Mouse (Mus musculus): ENCODE data around the gene Znhit3. TPM values are rescaled to one million over a fixed set of nuclear protein-coding genes. Genes with fewer than 3 reads are reported as not detected.
A peak's percentile ranks its signal among the peaks of the same experiment; 100 is the strongest.

Znhit3 gene
- polyA plus RNA-seq, 1 experiment from 2014 or later: 70.3 TPM

GRCm38 (mm10) chr11:84943948-84944347, 27.8 kb upstream of the Znhit3 start:
- Histone ChIP-seq H3K4me2 (replicated peaks) (peak overlapping the region; percentile 34), H3K36me3 (replicated peaks; ENCODE audit: control insufficient read depth, insufficient read depth) (no peaks in the 10 kb centered on the region), H3K9me3 (ENCODE audit: control insufficient read depth, low read length) (no peaks in the 10 kb centered on the region), H3K9ac (peak overlapping the region; percentile 39; the same call in 1 of the 2 replicates), H3K4me1 (replicated peaks; ENCODE audit: control insufficient read depth, insufficient read depth, low read length) (peaks cover 34% of the 10 kb centered on the region), H3K27me3 (ENCODE audit: control insufficient read depth, insufficient read depth, low read length) (peaks cover 6% of the 10 kb centered on the region; the same call in 1 of the 2 replicates), H3K4me3 (replicated peaks; ENCODE audit: low read length) (no peak overlapping the region), H3K27ac (no peak overlapping the region)
- peak; percentile 29 for DNase-seq (ENCODE audit: low spot score)
- WGBS: 3% methylated on average over 15 of the region's 15 CpGs
- ATAC-seq (ENCODE audit: low FRiP score): no peak

DNA sequence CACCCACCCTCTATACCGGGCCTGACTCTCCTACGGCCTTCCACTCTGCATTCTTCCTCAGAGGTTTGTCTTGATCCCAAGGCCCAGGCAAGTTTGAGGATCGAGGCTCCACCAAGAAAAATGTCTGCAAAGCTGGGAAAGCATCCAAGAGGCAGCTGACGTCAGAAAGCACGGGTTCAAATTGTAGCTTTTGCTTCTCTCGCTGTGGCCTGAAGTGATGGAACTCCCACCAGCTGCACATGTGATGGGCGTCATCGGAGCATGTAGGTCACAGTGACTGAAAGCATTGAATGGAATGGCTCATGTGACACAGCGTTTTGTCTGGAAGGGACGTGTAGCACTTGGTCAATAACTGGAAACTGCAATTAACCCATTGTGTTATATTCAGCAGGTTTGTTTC, 24.0 kb upstream of the Znhit3 start:
- DNase-seq (ENCODE audit: low spot score) (no peak), ATAC-seq (ENCODE audit: low FRiP score) (no peak)
- H3K9ac ChIP-seq: no peak overlapping the region
- H3K27me3 ChIP-seq (ENCODE audit: control insufficient read depth, insufficient read depth, low read length): peaks cover 6% of the 10 kb centered on the region; the same call in 1 of the 2 replicates
- H3K4me1 ChIP-seq (replicated peaks; ENCODE audit: control insufficient read depth, insufficient read depth, low read length): peaks cover 25% of the 10 kb centered on the region
- no peak overlapping the region for H3K4me3 ChIP-seq (replicated peaks; ENCODE audit: low read length)
- no peak overlapping the region for H3K4me2 ChIP-seq (replicated peaks)
- WGBS: 63% methylated on average over 10 of the region's 10 CpGs
- no peaks in the 10 kb centered on the region for H3K36me3 ChIP-seq (replicated peaks; ENCODE audit: control insufficient read depth, insufficient read depth)
- no peak overlapping the region for H3K27ac ChIP-seq
- H3K9me3 ChIP-seq (ENCODE audit: control insufficient read depth, low read length): no peaks in the 10 kb centered on the region

DNA sequence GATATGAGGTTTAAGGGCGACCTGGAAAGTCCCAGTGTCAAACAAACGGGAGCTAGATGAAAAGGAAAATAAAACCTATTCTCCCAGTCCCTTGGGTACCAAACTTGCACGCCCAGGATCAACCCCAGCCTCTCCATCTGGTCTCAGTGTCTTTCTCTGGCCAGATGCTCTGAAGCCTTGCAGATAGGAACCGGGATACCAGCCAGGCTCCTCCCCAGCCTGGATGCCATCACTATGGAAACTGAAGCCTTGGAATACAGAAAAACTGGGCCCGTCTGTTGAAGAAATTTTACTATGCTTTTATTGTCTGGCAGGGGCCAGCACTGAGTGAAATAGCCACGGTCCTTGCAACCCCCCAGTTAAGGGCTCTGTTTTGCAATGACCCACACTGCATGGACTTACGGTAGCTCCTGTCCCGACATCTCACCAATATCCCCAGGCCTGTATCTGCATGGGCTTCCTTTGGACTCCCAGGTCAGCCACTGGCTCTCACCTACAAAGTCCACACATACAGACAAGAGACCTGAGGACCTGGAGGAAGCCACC, 23.4 kb upstream of the Znhit3 start:
- no peaks in the 10 kb centered on the region for H3K9me3 ChIP-seq (ENCODE audit: control insufficient read depth, low read length)
- WGBS: 44% methylated on average over 8 of the region's 8 CpGs
- H3K4me2 ChIP-seq (replicated peaks): no peak overlapping the region
- no peak overlapping the region for H3K27ac ChIP-seq
- ATAC-seq (ENCODE audit: low FRiP score) (peak; percentile 31; the same call in 1 of the 2 replicates), DNase-seq (ENCODE audit: low spot score) (peak; percentile 57)
- no peak overlapping the region for H3K4me3 ChIP-seq (replicated peaks; ENCODE audit: low read length)
- no peaks in the 10 kb centered on the region for H3K36me3 ChIP-seq (replicated peaks; ENCODE audit: control insufficient read depth, insufficient read depth)
- peaks cover 6% of the 10 kb centered on the region; the same call in 1 of the 2 replicates for H3K27me3 ChIP-seq (ENCODE audit: control insufficient read depth, insufficient read depth, low read length)
- no peak overlapping the region for H3K9ac ChIP-seq
- peaks cover 19% of the 10 kb centered on the region for H3K4me1 ChIP-seq (replicated peaks; ENCODE audit: control insufficient read depth, insufficient read depth, low read length)

- WGBS: 14% methylated on average over 6 of the region's 6 CpGs
- Histone ChIP-seq H3K36me3 (replicated peaks; ENCODE audit: control insufficient read depth, insufficient read depth) (no peaks in the 10 kb centered on the region), H3K27ac (no peak overlapping the region)
These were observed 16.1 kb upstream of the Znhit3 start for GRCm38 (mm10) chr11:84932261-84932660.

GRCm38 (mm10) chr11:84920981-84921380, 4.8 kb upstream of the Znhit3 start:
- ATAC-seq (ENCODE audit: low FRiP score): no peak
- Histone ChIP-seq H3K36me3 (replicated peaks; ENCODE audit: control insufficient read depth, insufficient read depth) (no peaks in the 10 kb centered on the region), H3K9ac (no peak overlapping the region), H3K4me3 (replicated peaks; ENCODE audit: low read length) (no peak overlapping the region), H3K9me3 (ENCODE audit: control insufficient read depth, low read length) (no peaks in the 10 kb centered on the region), H3K4me1 (replicated peaks; ENCODE audit: control insufficient read depth, insufficient read depth, low read length) (no peaks in the 10 kb centered on the region), H3K27me3 (ENCODE audit: control insufficient read depth, insufficient read depth, low read length) (no peaks in the 10 kb centered on the region), H3K27ac (no peak overlapping the region), H3K4me2 (replicated peaks) (no peak overlapping the region)
- 89% methylated on average over 8 of the region's 8 CpGs for WGBS
- DNase-seq (ENCODE audit: low spot score): no peak

More at GRCm38 (mm10) chr11:84932261-84932660, 16.1 kb upstream of the Znhit3 start:
- no peak overlapping the region for H3K9ac ChIP-seq
- no peak for DNase-seq (ENCODE audit: low spot score)
- H3K4me2 ChIP-seq (replicated peaks): no peak overlapping the region
- no peaks in the 10 kb centered on the region for H3K9me3 ChIP-seq (ENCODE audit: control insufficient read depth, low read length)
- H3K4me1 ChIP-seq (replicated peaks; ENCODE audit: control insufficient read depth, insufficient read depth, low read length): no peaks in the 10 kb centered on the region
- H3K4me3 ChIP-seq (replicated peaks; ENCODE audit: low read length): no peak overlapping the region
- no peak for ATAC-seq (ENCODE audit: low FRiP score)
- H3K27me3 ChIP-seq (ENCODE audit: control insufficient read depth, insufficient read depth, low read length): no peaks in the 10 kb centered on the region

DNA sequence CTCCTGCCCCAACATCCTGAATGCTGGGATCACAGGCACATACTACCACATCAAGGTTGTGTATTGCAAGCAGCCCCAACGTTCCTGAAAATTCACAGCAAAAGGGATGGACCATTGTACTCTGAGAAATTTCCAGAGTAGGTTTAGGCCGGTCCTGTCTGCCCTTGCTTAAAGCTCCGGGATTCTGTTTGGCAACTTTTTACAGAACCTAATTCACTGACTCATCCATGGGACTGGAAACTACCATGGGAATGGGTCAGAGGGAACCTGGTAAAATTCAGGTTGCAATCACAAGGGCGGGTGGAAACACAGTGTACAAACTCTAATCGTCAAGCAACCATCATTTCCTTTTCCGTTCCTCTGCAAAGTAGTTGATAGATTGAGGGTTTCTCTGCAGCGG, 3.8 kb upstream of the Znhit3 start:
- DNase-seq (ENCODE audit: low spot score) (no peak), ATAC-seq (ENCODE audit: low FRiP score) (no peak)
- WGBS: 80% methylated on average over 7 of the region's 7 CpGs
- Histone ChIP-seq H3K27ac (no peak overlapping the region), H3K4me1 (replicated peaks; ENCODE audit: control insufficient read depth, insufficient read depth, low read length) (peaks cover 7% of the 10 kb centered on the region; the same call in 1 of the 2 replicates), H3K4me2 (replicated peaks) (no peak overlapping the region), H3K27me3 (ENCODE audit: control insufficient read depth, insufficient read depth, low read length) (no peaks in the 10 kb centered on the region), H3K9me3 (ENCODE audit: control insufficient read depth, low read length) (no peaks in the 10 kb centered on the region), H3K9ac (no peak overlapping the region), H3K36me3 (replicated peaks; ENCODE audit: control insufficient read depth, insufficient read depth) (no peaks in the 10 kb centered on the region), H3K4me3 (replicated peaks; ENCODE audit: low read length) (no peak overlapping the region)

DNA sequence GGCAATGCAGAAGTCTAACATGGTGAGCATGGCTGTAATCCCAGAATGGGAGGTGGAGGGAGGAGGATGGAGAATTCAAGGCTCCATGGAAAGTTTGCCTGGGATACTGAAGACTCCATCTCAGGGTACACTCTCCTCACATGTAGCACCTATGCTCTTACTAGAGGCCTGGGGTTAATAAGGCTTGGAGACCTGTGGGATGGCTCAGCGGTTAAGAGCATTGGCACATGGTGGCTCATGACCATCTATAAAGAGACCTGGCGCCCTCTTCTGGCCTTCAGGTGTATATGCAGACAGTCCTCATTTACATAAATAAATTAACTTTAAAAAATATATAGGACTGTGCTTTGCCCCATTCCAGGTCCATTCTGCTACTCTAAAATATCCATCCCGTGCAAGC, 3.1 kb upstream of the Znhit3 start:
- Histone ChIP-seq H3K27me3 (ENCODE audit: control insufficient read depth, insufficient read depth, low read length) (no peaks in the 10 kb centered on the region), H3K36me3 (replicated peaks; ENCODE audit: control insufficient read depth, insufficient read depth) (no peaks in the 10 kb centered on the region), H3K27ac (no peak overlapping the region), H3K4me1 (replicated peaks; ENCODE audit: control insufficient read depth, insufficient read depth, low read length) (peaks cover 8% of the 10 kb centered on the region; the same call in 1 of the 2 replicates), H3K4me2 (replicated peaks) (no peak overlapping the region), H3K9me3 (ENCODE audit: control insufficient read depth, low read length) (no peaks in the 10 kb centered on the region), H3K4me3 (replicated peaks; ENCODE audit: low read length) (no peak overlapping the region), H3K9ac (no peak overlapping the region)
- WGBS: 37% methylated on average over 3 of the region's 3 CpGs
- ATAC-seq (ENCODE audit: low FRiP score) (no peak), DNase-seq (ENCODE audit: low spot score) (no peak)

DNA sequence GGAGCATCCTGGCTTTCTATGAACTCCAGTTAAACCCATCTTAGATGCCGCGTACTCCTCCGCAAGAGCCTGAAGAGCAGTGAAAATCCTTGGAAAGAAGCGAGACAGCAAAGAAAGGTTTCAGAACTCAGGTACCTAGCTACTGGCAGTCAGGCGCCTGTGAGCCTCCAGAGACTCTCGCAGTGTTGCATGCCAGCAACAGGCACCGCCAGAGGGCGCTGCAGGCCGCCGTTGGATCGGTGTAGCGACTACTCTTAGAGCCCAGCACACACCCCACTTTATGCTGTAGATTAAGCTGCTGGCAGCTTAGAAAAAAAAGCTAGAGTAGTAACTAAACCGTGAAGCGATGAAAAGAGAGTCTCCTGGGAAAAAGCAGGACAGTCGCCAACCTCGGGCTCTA, 2.3 kb upstream of the Znhit3 start:
- H3K9me3 ChIP-seq (ENCODE audit: control insufficient read depth, low read length): no peaks in the 10 kb centered on the region
- H3K4me1 ChIP-seq (replicated peaks; ENCODE audit: control insufficient read depth, insufficient read depth, low read length): peaks cover 8% of the 10 kb centered on the region; the same call in 1 of the 2 replicates
- H3K4me3 ChIP-seq (replicated peaks; ENCODE audit: low read length): no peak overlapping the region
- 4% methylated on average over 16 of the region's 16 CpGs for WGBS
- peak; percentile 68; the same call in 1 of the 2 replicates for ATAC-seq (ENCODE audit: low FRiP score)
- H3K27ac ChIP-seq: no peak overlapping the region
- peak overlapping the region; percentile 25; the same call in 1 of the 2 replicates for H3K4me2 ChIP-seq (replicated peaks)
- H3K9ac ChIP-seq: no peak overlapping the region
- H3K36me3 ChIP-seq (replicated peaks; ENCODE audit: control insufficient read depth, insufficient read depth): no peaks in the 10 kb centered on the region
- H3K27me3 ChIP-seq (ENCODE audit: control insufficient read depth, insufficient read depth, low read length): no peaks in the 10 kb centered on the region
- DNase-seq (ENCODE audit: low spot score): peak; percentile 92

GRCm38 (mm10) chr11:84916703-84917300, 636 bp upstream of the Znhit3 start:
- Histone ChIP-seq H3K4me3 (replicated peaks; ENCODE audit: low read length) (peak overlapping the region; percentile 89), H3K4me1 (replicated peaks; ENCODE audit: control insufficient read depth, insufficient read depth, low read length) (peaks cover 8% of the 10 kb centered on the region; the same call in 1 of the 2 replicates), H3K9me3 (ENCODE audit: control insufficient read depth, low read length) (no peaks in the 10 kb centered on the region), H3K27ac (peak overlapping the region; percentile 30; the same call in 1 of the 2 replicates), H3K36me3 (replicated peaks; ENCODE audit: control insufficient read depth, insufficient read depth) (peaks cover 11% of the 10 kb centered on the region), H3K9ac (peak overlapping the region; percentile 49), H3K27me3 (ENCODE audit: control insufficient read depth, insufficient read depth, low read length) (no peaks in the 10 kb centered on the region), H3K4me2 (replicated peaks) (peak overlapping the region; percentile 84)
- DNase-seq (ENCODE audit: low spot score) (no peak), ATAC-seq (ENCODE audit: low FRiP score) (no peak)
- WGBS: 60% methylated on average over 7 of the region's 7 CpGs

Measured in hindbrain, embryonic 14.5 days (tissue).